Mouse (Mus musculus): Measurements from ENCODE around the gene Usp2. TPM values are rescaled to one million over a fixed set of nuclear protein-coding genes. Genes with fewer than 3 reads are reported as not detected.
"Not testable (repeated sequence)": the region's sequence is repeated elsewhere in the genome, so short reads cannot be mapped to it uniquely, and the experiment has no call there.

Usp2 gene
- total RNA-seq, 2 experiments from 2014 or later: 102 to 150 TPM

- DNase-seq; intact Hi-C loops (cut with DNase I): not testable (repeated sequence)
Observed at GRCm38 (mm10) chr9:44111909-44112308, 45.1 kb downstream of the Usp2 start.

- peak; percentile 98 for DNase-seq
- intact Hi-C loops (cut with DNase I): no loop called here
Observed at GRCm38 (mm10) chr9:44113105-44113789, 46.4 kb downstream of the Usp2 start, which contains the start of the genes Gm49380 and Rnf26. Gm49380 (minus strand) TSS chr9:44113500. Rnf26 (minus strand) TSS chr9:44113517.

GRCm38 (mm10) chr9:44114453-44114852 is 47.6 kb downstream of the Usp2 start:
- intact Hi-C loops (cut with DNase I): no loop called here

GRCm38 (mm10) chr9:44115599-44115998 is 48.8 kb downstream of the Usp2 start:
- intact Hi-C loops (cut with DNase I): no loop called here
- no peak for DNase-seq

More at GRCm38 (mm10) chr9:44114453-44114852, 47.6 kb downstream of the Usp2 start:
- no peak for DNase-seq

- DNase-seq: no peak
- intact Hi-C loops (cut with DNase I): no loop called here
Observed at GRCm38 (mm10) chr9:44116182-44116581, 49.4 kb downstream of the Usp2 start.

GRCm38 (mm10) chr9:44119011-44119410 is 52.2 kb downstream of the Usp2 start:
- DNase-seq: no peak
- intact Hi-C loops (cut with DNase I): no loop called here

GRCm38 (mm10) chr9:44119948-44120465 is 53.2 kb downstream of the Usp2 start:
- intact Hi-C loops (cut with DNase I): no loop called here

GRCm38 (mm10) chr9:44124317-44124716 is 57.5 kb downstream of the Usp2 start:
- DNase-seq: no peak
- intact Hi-C loops (cut with DNase I): no loop called here

More at GRCm38 (mm10) chr9:44119948-44120465, 53.2 kb downstream of the Usp2 start:
- DNase-seq: no peak

- no peak for DNase-seq
- intact Hi-C loops (cut with DNase I): loop anchor here (5.0 kb wide), 2 partner anchors 57 to 267 kb away; no protein-coding TSS in a partner anchor
Observed at GRCm38 (mm10) chr9:44125026-44125425, 58.2 kb downstream of the Usp2 start.

GRCm38 (mm10) chr9:44125546-44126428 is 59.0 kb downstream of the Usp2 start:
- intact Hi-C loops (cut with DNase I): loop anchor here (1.0 to 5.0 kb wide), 3 partner anchors 57 to 267 kb away; no protein-coding TSS in a partner anchor
- peak; percentile 90 to 95 for DNase-seq

- intact Hi-C loops (cut with DNase I): loop anchor here (1.0 to 5.0 kb wide), 3 partner anchors 56 to 266 kb away; no protein-coding TSS in a partner anchor
- no peak for DNase-seq
Observed at GRCm38 (mm10) chr9:44126746-44127145, 59.9 kb downstream of the Usp2 start.

GRCm38 (mm10) chr9:44127351-44127801 is 60.6 kb downstream of the Usp2 start:
- intact Hi-C loops (cut with DNase I): loop anchor here (5.0 kb wide), 2 partner anchors 55 to 265 kb away; no protein-coding TSS in a partner anchor
- no peak for DNase-seq

- intact Hi-C loops (cut with DNase I): loop anchor here (5.0 kb wide), 2 partner anchors 53 to 263 kb away; no protein-coding TSS in a partner anchor
- no peak for DNase-seq
Observed at GRCm38 (mm10) chr9:44129633-44130032, 62.8 kb downstream of the Usp2 start.

GRCm38 (mm10) chr9:44130034-44130433 is 63.2 kb downstream of the Usp2 start:
- intact Hi-C loops (cut with DNase I): no loop called here
- DNase-seq: peak; percentile 87 to 88

- peak; percentile 72 to 75 for DNase-seq
Observed at GRCm38 (mm10) chr9:44130581-44131275, 63.9 kb downstream of the Usp2 start.

GRCm38 (mm10) chr9:44131276-44131590 is 64.4 kb downstream of the Usp2 start:
- intact Hi-C loops (cut with DNase I): no loop called here
- no peak for DNase-seq

More at GRCm38 (mm10) chr9:44130581-44131275, 63.9 kb downstream of the Usp2 start:
- intact Hi-C loops (cut with DNase I): no loop called here

GRCm38 (mm10) chr9:44132200-44132599 is 65.4 kb downstream of the Usp2 start:
- intact Hi-C loops (cut with DNase I): no loop called here
- DNase-seq: no peak

- no peak for DNase-seq
- intact Hi-C loops (cut with DNase I): no loop called here
Observed at GRCm38 (mm10) chr9:44133287-44133686, 66.5 kb downstream of the Usp2 start.

GRCm38 (mm10) chr9:44134101-44134850 is 67.5 kb downstream of the Usp2 start, which contains the start of gene Mcam:
Mcam (plus strand) TSS chr9:44134469.
- intact Hi-C loops (cut with DNase I): no loop called here
- DNase-seq: peak; percentile 76 to 77

Measured in heart, postnatal 10 days (tissue).